Comparison of ENCODE assay signal across 8 mouse cellular contexts in the genomic region with DNA sequence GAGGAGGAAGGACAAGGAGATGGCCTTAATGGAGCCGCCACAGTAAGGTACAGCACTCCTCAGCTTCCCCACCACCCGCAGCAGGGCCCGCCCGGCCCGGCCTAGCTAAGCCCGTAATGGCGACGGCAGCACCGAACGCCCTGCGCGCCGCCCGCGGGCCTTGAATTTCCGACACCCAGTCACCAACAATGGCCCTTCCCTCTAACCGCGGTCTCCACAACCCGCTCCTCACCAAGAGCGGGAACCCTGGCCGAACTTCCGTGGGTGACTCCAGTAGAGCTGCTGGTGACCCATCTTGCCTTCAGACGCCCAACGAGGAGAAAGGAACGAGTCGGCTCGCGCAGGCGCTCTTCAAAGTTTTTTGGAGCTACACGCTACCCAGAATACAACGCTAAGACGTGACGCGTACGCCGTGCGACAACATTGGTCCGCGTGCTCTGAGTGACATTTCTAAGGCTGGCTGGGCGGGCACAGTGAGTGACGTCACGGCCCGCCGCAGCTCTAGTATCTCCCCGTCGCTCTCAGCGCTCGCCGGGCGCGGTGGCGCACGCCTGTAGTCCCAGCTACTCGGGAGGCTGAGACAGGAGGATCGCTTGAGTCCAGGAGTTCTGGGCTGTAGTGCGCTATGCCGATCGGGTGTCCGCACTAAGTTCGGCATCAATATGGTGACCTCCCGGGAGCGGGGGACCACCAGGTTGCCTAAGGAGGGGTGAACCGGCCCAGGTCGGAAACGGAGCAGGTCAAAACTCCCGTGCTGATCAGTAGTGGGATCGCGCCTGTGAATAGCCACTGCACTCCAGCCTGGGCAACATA. TPM values are rescaled to one million over a fixed set of nuclear protein-coding genes. Genes with fewer than 3 reads are reported as not detected.
DNase-seq lines count a peak whose midpoint lies in the region; ATAC-seq and TF ChIP-seq lines count a peak whose summit lies in the region.
"Not testable (repeated sequence)": the region's sequence is repeated elsewhere in the genome, so short reads cannot be mapped to it uniquely, and the experiment has no call there.

A gene (minus strand): TSS at position 422 of the 813 bp plus-strand sequence.

- peak; percentile 95 to 98 for DNase-seq in CD8-positive naive resting alpha-beta T cell, adult 2 months (ENCODE audit: low read depth in 2 of 2, low spot score in 2 of 2)
- peak; percentile 99 for DNase-seq in c-Kit-positive CD71-negative TER-119-negative erythroid progenitor cells, embryonic 14.5 days (ENCODE audit: low read depth)
- peak; percentile 99 for DNase-seq in forebrain, embryonic 10.5 days (ENCODE audit: extremely low spot score, low spot score)
- DNase-seq in kidney, postnatal 25 days = peak; percentile 98
- DNase-seq in liver, embryonic 14.5 days (ENCODE audit: low read depth in 3 of 3, low spot score in 3 of 3) = peak; percentile 99
- DNase-seq in neural tube, embryonic 11.5 days (ENCODE audit: low spot score) = peak; percentile 99
- peak; percentile 98 for DNase-seq in stomach, postnatal 0 days (ENCODE audit: low spot score)

- ATAC-seq in heart, embryonic 15.5 days (replicated peaks; ENCODE audit: insufficient number of reproducible peaks, insufficient read depth, low FRiP score, low read depth) = peak; percentile 98
- ATAC-seq in liver, embryonic 14.5 days (ENCODE audit: insufficient read depth) = peak; percentile 95
- peak; percentile 99 for ATAC-seq in neural tube, embryonic 11.5 days (ENCODE audit: insufficient read depth, low FRiP score, low TSS enrichment)
- peak; percentile 99 for ATAC-seq in stomach, postnatal 0 days (ENCODE audit: low FRiP score, low TSS enrichment)

- H3K4me3 ChIP-seq in forebrain, embryonic 10.5 days = peak within 1 kb of the TSS; percentile 84
- H3K4me3 ChIP-seq in heart, embryonic 15.5 days = peak within 1 kb of the TSS; percentile 88
- peak within 1 kb of the TSS; percentile 65 to 85 for H3K4me3 ChIP-seq in liver, embryonic 14.5 days (ENCODE audit: insufficient read depth in 1 of 2, low read depth in 2 of 2, low read length in 2 of 2)
- H3K4me3 ChIP-seq in neural tube, embryonic 11.5 days (ENCODE audit: low read depth, low read length) = peak within 1 kb of the TSS; percentile 70
- H3K4me3 ChIP-seq in stomach, postnatal 0 days (ENCODE audit: low read depth, low read length) = peak within 1 kb of the TSS; percentile 67

- TF ChIP-seq CTCF in liver, embryonic 14.5 days (IDR thresholded peaks at IDR 0.05; ENCODE audit: low read depth); stomach, postnatal 0 days (IDR thresholded peaks at IDR 0.05; ENCODE audit: low read depth): not testable (repeated sequence)

- peak within 1 kb of the TSS; percentile 97 for H3K27ac ChIP-seq in forebrain, embryonic 10.5 days
- H3K27ac ChIP-seq in heart, embryonic 15.5 days = peak within 1 kb of the TSS; percentile 96
- H3K27ac ChIP-seq in liver, embryonic 14.5 days = peak within 1 kb of the TSS; percentile 83
- H3K27ac ChIP-seq in neural tube, embryonic 11.5 days (ENCODE audit: low read depth, low read length) = peak within 1 kb of the TSS; percentile 87
- H3K27ac ChIP-seq in stomach, postnatal 0 days (replicated peaks) = peak within 1 kb of the TSS; percentile 96

- 0 out of 2 replicates have a peak, but pooled peaks have one; percentile 11 for TF ChIP-seq EP300 in liver, embryonic 14.5 days (IDR thresholded peaks at IDR 0.05; ENCODE audit: low read depth)
- peak; percentile 71 for TF ChIP-seq EP300 in stomach, postnatal 0 days (optimal IDR thresholded peaks at IDR 0.05)

- H3K9ac ChIP-seq in heart, embryonic 15.5 days = peak within 1 kb of the TSS; percentile 92
- peak within 1 kb of the TSS; percentile 91 for H3K9ac ChIP-seq in liver, embryonic 14.5 days (replicated peaks)
- H3K9ac ChIP-seq in neural tube, embryonic 11.5 days (ENCODE audit: low read length) = peak within 1 kb of the TSS; percentile 96
- H3K9ac ChIP-seq in stomach, postnatal 0 days (ENCODE audit: low read length) = peak within 1 kb of the TSS; percentile 80

- not testable (repeated sequence) for H3K9me3 ChIP-seq in forebrain, embryonic 10.5 days; heart, embryonic 15.5 days (replicated peaks); liver, embryonic 14.5 days (ENCODE audit: control insufficient read depth, low read length); neural tube, embryonic 11.5 days (ENCODE audit: control insufficient read depth, low read length); stomach, postnatal 0 days (ENCODE audit: control insufficient read depth, low read length)

- H3K4me2 ChIP-seq in heart, embryonic 15.5 days = peak within 1 kb of the TSS; percentile 63
- peak within 1 kb of the TSS; percentile 93 for H3K4me2 ChIP-seq in liver, embryonic 14.5 days (ENCODE audit: low read depth)
- peak within 1 kb of the TSS; percentile 73 for H3K4me2 ChIP-seq in neural tube, embryonic 11.5 days (ENCODE audit: low read depth)
- H3K4me2 ChIP-seq in stomach, postnatal 0 days (replicated peaks; ENCODE audit: low read depth) = peak within 1 kb of the TSS; percentile 40

- peaks cover 32% of the 10 kb centered on the region for H3K36me3 ChIP-seq in forebrain, embryonic 10.5 days (replicated peaks)
- H3K36me3 ChIP-seq in heart, embryonic 15.5 days = peaks cover 15% of the 10 kb centered on the region
- H3K36me3 ChIP-seq in liver, embryonic 14.5 days (replicated peaks; ENCODE audit: control insufficient read depth, insufficient read depth, low read depth) = peaks cover 11% of the 10 kb centered on the region
- not testable (repeated sequence) for H3K36me3 ChIP-seq in neural tube, embryonic 11.5 days (ENCODE audit: control insufficient read depth, insufficient read depth, low read length); stomach, postnatal 0 days (ENCODE audit: control insufficient read depth, insufficient read depth, low read length)

- WGBS in forebrain, embryonic 10.5 days = under 1% methylated on average over 60 of the region's 68 CpGs
- under 1% methylated on average over 58 of the region's 68 CpGs for WGBS in heart, embryonic 15.5 days
- WGBS in liver, embryonic 14.5 days (ENCODE audit: insufficient replicate concordance) = under 1% methylated on average over 58 of the region's 68 CpGs
- under 1% methylated on average over 58 of the region's 68 CpGs for WGBS in neural tube, embryonic 11.5 days
- under 1% methylated on average over 55 of the region's 68 CpGs for WGBS in stomach, postnatal 0 days

- H3K4me1 ChIP-seq in forebrain, embryonic 10.5 days; heart, embryonic 15.5 days (replicated peaks); neural tube, embryonic 11.5 days (ENCODE audit: control insufficient read depth, insufficient read depth, low read length); stomach, postnatal 0 days (replicated peaks; ENCODE audit: control insufficient read depth, insufficient read depth): not testable (repeated sequence)
- peaks cover 12 to 15% of the 10 kb centered on the region in 2 experiments for H3K4me1 ChIP-seq in liver, embryonic 14.5 days (replicated peaks; ENCODE audit: control insufficient read depth in 2 of 2, insufficient read depth in 2 of 2, low read length in 1 of 2)

- not testable (repeated sequence) for H3K27me3 ChIP-seq in forebrain, embryonic 10.5 days (ENCODE audit: poor library complexity, severe bottlenecking); heart, embryonic 15.5 days; liver, embryonic 14.5 days (ENCODE audit: control insufficient read depth, insufficient read depth, low read length); neural tube, embryonic 11.5 days (ENCODE audit: control insufficient read depth, insufficient read depth, low read length); stomach, postnatal 0 days (ENCODE audit: control insufficient read depth, insufficient read depth, low read length)

RNA-seq across cellular contexts. Expression of the gene that starts here (rescaled TPM):
- polyA plus RNA-seq in forebrain, embryonic 10.5 days (2016; fragmentation: Nextera tagmentation; extraction: Ambion mirVana) = 1,386 and 1,412 TPM in 2 replicates
- 1,037 and 1,363 TPM in 2 replicates for polyA plus RNA-seq in heart, embryonic 15.5 days (2015; fragmentation: Nextera tagmentation; extraction: Ambion mirVana)
- polyA plus RNA-seq in liver, embryonic 14.5 days (2012; rRNA removed) = 977 and 1,778 TPM in 2 replicates
- 1,444 and 1,541 TPM in 2 replicates for polyA plus RNA-seq in liver, embryonic 14.5 days (2014; fragmentation: Nextera tagmentation; extraction: Ambion mirVana)
- polyA plus RNA-seq in neural tube, embryonic 11.5 days (2014; fragmentation: Nextera tagmentation; extraction: Ambion mirVana) = 1,261 and 1,342 TPM in 2 replicates
- 1,988 and 2,229 TPM in 2 replicates for polyA plus RNA-seq in stomach, postnatal 0 days (2015; fragmentation: Nextera tagmentation; extraction: Ambion mirVana)

Comparison
In these comparisons a context has a peak if more than half of its experiments do, and no peak if none do; other contexts are left out.
1. Peak in every context shown above with its lines: DNase-seq, ATAC-seq, H3K4me3 ChIP-seq and H3K27ac ChIP-seq.
2. H3K4me2 ChIP-seq: peak in every context shown above with its lines; median percentile 93 in liver, embryonic 14.5 days; 73 in neural tube, embryonic 11.5 days; 63 in heart, embryonic 15.5 days; 40 in stomach, postnatal 0 days.